Mouse (Mus musculus) hindbrain, embryonic 12.5 days (tissue): ENCODE data around the gene Ormdl1. TPM values are rescaled to one million over a fixed set of nuclear protein-coding genes. Genes with fewer than 3 reads are reported as not detected.
A peak's percentile ranks its signal among the peaks of the same experiment; 100 is the strongest.
"Not testable (repeated sequence)": the region's sequence is repeated elsewhere in the genome, so short reads cannot be mapped to it uniquely, and the experiment has no call there.

ENCODE experiments used
- ATAC-seq: fragments of 200-750 bp; cut with Nextera tagmentation; 2 replicates; pipeline ENCODE4 v1.8.0; 2017; ENCODE audit warnings: moderate TSS enrichment; ENCODE audit not compliant: low FRiP score
- H3K27ac ChIP-seq: fragments of 300-500 bp; sonication (generic); 2 replicates; pipeline ENCODE4 v1.5.1; 2016; ENCODE audit warnings: mild to moderate bottlenecking
- H3K27me3 ChIP-seq: fragments of 300-500 bp; sonication (generic); 2 replicates; pipeline ENCODE4 v1.6.1; 2016; ENCODE audit warnings: mild to moderate bottlenecking
- H3K36me3 ChIP-seq: fragments of 300-500 bp; sonication (generic); 2 replicates; pipeline ENCODE4 v1.6.1; 2016; ENCODE audit warnings: mild to moderate bottlenecking
- H3K4me1 ChIP-seq: fragments of 300-500 bp; sonication (generic); 2 replicates; pipeline ENCODE4 v1.6.1; 2016
- H3K4me2 ChIP-seq: fragments of 300-500 bp; sonication (generic); replicated peaks from 2 replicates; pipeline ENCODE4 v1.6.1; 2016; ENCODE audit warnings: mild to moderate bottlenecking
- H3K4me3 ChIP-seq: fragments of 300-500 bp; sonication (generic); 2 replicates; pipeline ENCODE4 v1.5.1; 2016; ENCODE audit warnings: mild to moderate bottlenecking
- H3K9ac ChIP-seq: fragments of 300-500 bp; sonication (generic); 2 replicates; pipeline ENCODE4 v1.6.1; 2016; ENCODE audit warnings: mild to moderate bottlenecking, moderate library complexity
- H3K9me3 ChIP-seq: fragments of 300-500 bp; sonication (generic); replicated peaks from 2 replicates; pipeline ENCODE4 v1.6.1; 2016; ENCODE audit warnings: mild to moderate bottlenecking
- WGBS: fragments of 180-500 bp; shearing (Covaris S2); methylation state at CpG from one replicate; pipeline ENCODE4 v1.1.7; 2016; 5-methylcytosine and 5-hydroxymethylcytosine counted together
- polyA plus RNA-seq: library from polyadenylated mRNA; unstranded; fragments of >200 nt; fragmentation: Nextera tagmentation; extraction: Ambion mirVana; gene quantifications from 2 replicates; pipeline ENCODE4 v1.2.1, GENCODE M21; 2016

Ormdl1 gene
- polyA plus RNA-seq, 1 experiment from 2014 or later, result 65.5 TPM

DNA sequence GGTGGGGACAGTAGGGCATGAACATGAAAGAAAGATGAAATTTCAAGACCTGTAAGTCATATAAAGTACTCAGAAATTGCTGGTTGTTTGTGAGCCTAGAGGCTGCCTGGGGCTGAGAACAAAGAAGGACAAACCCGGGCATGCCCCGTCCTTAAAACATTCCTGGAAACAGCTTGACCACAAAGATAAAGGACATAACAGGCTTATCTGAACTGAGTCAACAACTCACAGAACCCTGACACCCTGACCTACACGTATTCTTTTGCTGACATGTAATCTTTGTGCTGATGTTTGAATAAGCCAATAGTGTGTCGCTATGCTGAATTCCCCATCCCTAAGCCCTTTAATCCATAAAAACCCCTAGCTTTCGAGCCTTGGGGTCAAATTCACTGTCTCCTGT is 36.6 kb downstream of the Ormdl1 start:
- H3K9me3 ChIP-seq, ATAC-seq, H3K27ac ChIP-seq, H3K9ac ChIP-seq, H3K4me2 ChIP-seq, H3K4me3 ChIP-seq, H3K4me1 ChIP-seq, H3K36me3 ChIP-seq, H3K27me3 ChIP-seq: not testable (repeated sequence)
- WGBS, result 85% methylated on average over 5 of the region's 5 CpGs

DNA sequence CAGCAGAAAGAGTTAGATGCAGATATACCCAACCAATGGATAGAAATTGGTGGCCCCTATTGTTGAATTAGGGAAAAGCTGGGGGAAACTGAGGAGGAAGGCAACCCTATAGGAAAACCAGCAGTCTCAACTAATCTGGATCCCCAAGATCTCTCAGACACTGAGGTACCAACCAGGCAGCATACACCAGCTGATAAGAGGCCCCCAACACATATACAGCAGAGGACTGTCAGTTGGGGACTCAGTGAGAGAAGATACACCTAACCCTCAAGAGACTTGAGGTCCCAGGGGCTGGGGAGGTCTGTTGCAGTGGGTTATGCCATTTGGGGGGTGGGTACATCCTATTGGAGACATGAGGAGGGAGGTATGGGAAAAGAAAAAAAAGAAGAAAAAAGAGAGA is 38.6 kb downstream of the Ormdl1 start:
- ATAC-seq, result no peak
- Histone ChIP-seq H3K4me1 (no peaks in the 10 kb centered on the region), H3K4me2 (no peak overlapping the region), H3K9ac (no peak overlapping the region), H3K9me3 (peaks cover 7% of the 10 kb centered on the region; the same call in 1 of the 2 replicates), H3K27me3 (no peaks in the 10 kb centered on the region), H3K4me3 (no peak overlapping the region), H3K27ac (no peak overlapping the region), H3K36me3 (peaks cover 3% of the 10 kb centered on the region; the same call in 1 of the 2 replicates)

DNA sequence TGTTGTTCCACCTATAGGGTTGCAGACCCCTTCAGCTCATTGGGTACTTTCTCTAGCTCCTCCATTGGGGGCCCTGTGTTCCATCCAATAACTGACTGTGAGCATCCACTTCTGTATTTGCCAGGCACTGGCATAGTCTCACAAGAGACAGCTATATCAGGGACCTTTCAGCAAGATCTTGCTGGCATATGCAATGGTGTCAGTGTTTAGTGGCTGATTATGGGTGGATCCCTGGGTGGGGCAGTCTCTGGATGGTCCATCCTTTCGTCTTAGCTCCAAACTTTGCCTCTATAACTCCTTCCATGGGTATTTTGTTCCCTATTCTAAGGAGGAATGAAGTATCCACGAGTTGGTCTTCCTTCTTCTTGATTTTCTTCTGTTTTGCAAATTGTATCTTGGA is 40.5 kb downstream of the Ormdl1 start:
- Histone ChIP-seq H3K36me3 (peaks cover 22% of the 10 kb centered on the region), H3K9me3 (peaks cover 20% of the 10 kb centered on the region; the same call in 1 of the 2 replicates)
- not testable (repeated sequence) for H3K4me1 ChIP-seq, ATAC-seq, H3K9ac ChIP-seq, H3K27me3 ChIP-seq, H3K27ac ChIP-seq, H3K4me3 ChIP-seq, H3K4me2 ChIP-seq
- WGBS, result 72% methylated on average over 2 of the region's 2 CpGs

DNA sequence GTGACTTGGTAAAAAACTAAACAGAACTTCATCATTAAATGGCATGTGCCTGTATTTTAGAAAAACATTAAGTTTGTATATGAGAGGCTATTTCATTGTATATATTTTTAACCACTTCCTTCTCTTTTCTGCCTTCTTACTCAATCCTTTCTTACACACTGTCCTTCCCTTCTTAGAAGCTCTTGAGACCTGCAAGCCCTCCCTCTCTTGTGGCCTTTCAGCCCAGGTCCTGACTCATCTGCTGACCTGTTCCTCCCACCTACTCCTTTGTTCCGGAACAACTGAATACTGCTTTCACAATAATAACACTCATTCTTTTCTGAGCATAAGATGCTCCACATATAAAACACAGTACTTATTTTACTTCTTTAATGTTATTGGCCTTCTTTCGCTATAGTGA is 44.2 kb downstream of the Ormdl1 start:
- H3K9ac ChIP-seq, result no peak overlapping the region
- WGBS, result 100% methylated on average over 2 of the region's 2 CpGs
- no peaks in the 10 kb centered on the region for H3K4me1 ChIP-seq
- no peak for ATAC-seq
- peaks cover 17% of the 10 kb centered on the region; the same call in 1 of the 2 replicates for H3K9me3 ChIP-seq
- H3K27ac ChIP-seq, result no peak overlapping the region
- no peaks in the 10 kb centered on the region for H3K27me3 ChIP-seq
- no peak overlapping the region for H3K4me3 ChIP-seq
- no peak overlapping the region for H3K4me2 ChIP-seq
- H3K36me3 ChIP-seq, result peaks cover 51% of the 10 kb centered on the region

DNA sequence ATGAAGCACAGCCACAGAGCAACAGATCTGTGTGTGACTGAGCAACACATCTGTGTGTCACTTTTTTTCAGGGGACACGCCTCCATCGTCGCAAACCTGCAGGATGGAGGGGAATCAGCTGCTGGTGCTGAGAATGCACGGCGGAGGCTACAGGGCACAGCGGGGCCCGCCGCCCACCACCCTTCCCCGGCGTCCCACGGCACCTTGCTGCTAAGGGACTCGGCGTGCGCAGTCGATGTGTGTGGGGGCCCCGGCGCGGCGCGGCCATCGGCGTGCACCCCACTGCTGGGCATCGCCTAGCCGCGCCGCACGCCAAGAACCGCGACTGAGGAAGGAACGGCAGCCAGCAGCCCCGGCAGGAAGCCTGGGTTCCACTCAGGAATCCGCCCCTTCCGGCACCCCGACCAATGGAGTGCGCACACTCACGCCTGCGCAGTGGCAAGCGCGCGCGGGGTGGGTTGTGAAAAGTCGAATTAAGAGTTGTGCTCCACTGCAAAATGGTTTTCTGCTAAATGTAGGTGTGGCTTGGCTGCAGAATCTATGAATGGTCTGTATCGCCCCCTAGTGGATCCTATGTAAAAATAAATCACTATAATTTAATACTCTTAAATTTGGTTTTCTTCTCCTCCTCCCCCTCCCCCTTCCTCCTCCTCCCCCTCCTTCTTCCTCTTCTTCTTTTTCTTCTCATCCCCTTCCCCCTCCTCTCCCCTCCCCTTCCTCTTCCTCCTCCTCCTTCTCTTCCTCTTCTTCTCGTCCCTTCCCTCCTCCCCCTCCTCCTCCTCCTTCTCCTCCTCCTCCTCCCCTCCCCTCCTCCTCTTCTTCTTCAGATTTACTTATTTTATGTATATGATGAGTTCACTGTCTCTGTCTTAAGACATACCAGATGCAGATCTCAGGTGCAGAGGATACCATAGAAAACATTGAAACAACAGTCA is 55.7 kb downstream of the Ormdl1 start, which contains the start of the genes Asdurf, Gm28551 and Asnsd1:
Gene Asdurf (minus strand): TSS at position 293 of the 935 bp plus-strand sequence.
Gene Gm28551 (minus strand): TSS at position 341 of the 935 bp plus-strand sequence.
Gene Asnsd1 (minus strand): TSS at position 426 of the 935 bp plus-strand sequence.
- no peaks in the 10 kb centered on the region for H3K9me3 ChIP-seq
- peaks cover 6% of the 10 kb centered on the region for H3K4me1 ChIP-seq
- under 1% methylated on average over 43 of the region's 44 CpGs for WGBS
- H3K4me2 ChIP-seq, result peak within 1 kb of the TSS; percentile 53
- no peaks in the 10 kb centered on the region for H3K27me3 ChIP-seq
- peak within 1 kb of the TSS; percentile 80 for H3K4me3 ChIP-seq
- H3K36me3 ChIP-seq, result peaks cover 13% of the 10 kb centered on the region
- peak within 1 kb of the TSS; percentile 95 for H3K9ac ChIP-seq
- peak; percentile 100 for ATAC-seq
- H3K27ac ChIP-seq, result peak within 1 kb of the TSS; percentile 91

DNA sequence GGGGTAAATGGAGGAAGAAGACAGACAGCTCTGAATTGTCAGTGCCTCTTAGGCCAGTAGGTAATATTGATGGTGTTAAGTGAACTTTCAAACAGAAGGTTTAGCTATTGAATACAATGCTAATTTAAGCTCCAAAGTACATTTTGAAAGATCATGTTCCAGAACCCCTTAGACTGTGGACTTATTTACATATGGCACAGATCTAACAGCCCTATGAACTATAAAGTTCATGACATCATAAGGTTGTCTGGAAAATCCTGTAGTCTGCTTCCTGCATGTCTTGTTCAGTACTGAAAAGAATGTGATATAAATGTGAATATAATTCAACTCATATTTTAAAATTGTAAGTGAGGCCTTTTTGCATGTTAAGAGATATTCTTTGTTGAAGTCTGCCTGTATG is 62.1 kb downstream of the Ormdl1 start:
- no peak overlapping the region for H3K4me3 ChIP-seq
- H3K4me1 ChIP-seq, result no peaks in the 10 kb centered on the region
- no peak for ATAC-seq

More for the DNA sequence above, 62.1 kb downstream of the Ormdl1 start:
- Histone ChIP-seq H3K4me2 (no peak overlapping the region), H3K9ac (no peak overlapping the region), H3K27ac (no peak overlapping the region), H3K27me3 (no peaks in the 10 kb centered on the region), H3K9me3 (no peaks in the 10 kb centered on the region), H3K36me3 (no peaks in the 10 kb centered on the region)

Other genes with a start within 250 kb of the Ormdl1 start
- 0.72 and 2.9 TPM in 2 replicates for gene Mstn, start 235.5 kb upstream of the Ormdl1 start, polyA plus RNA-seq
- not detected in 2 replicates for gene 1700019A02Rik, start 109.5 kb upstream of the Ormdl1 start, polyA plus RNA-seq
- 17.6 and 19.1 TPM in 2 replicates for gene Pms1, start 77 bp upstream of the Ormdl1 start, polyA plus RNA-seq
- gene Gm28778, start within 50 bp of the Ormdl1 start, polyA plus RNA-seq, result not detected in 2 replicates
- 23.5 and 25.9 TPM in 2 replicates for gene Osgepl1, start 16.5 kb downstream of the Ormdl1 start, polyA plus RNA-seq
- gene Asdurf, start 55.5 kb downstream of the Ormdl1 start, polyA plus RNA-seq, result 9.6 TPM in 1 of 2 replicates, not detected in the other
- 1.4 and 2.1 TPM in 2 replicates for gene Gm28551, start 55.6 kb downstream of the Ormdl1 start, polyA plus RNA-seq
- gene Asnsd1, start 55.7 kb downstream of the Ormdl1 start, polyA plus RNA-seq, result 81.3 and 90.4 TPM in 2 replicates